Mouse (Mus musculus) stomach, embryonic 14.5 days (tissue): ENCODE results near the gene Tmem266. TPM values are rescaled to one million over a fixed set of nuclear protein-coding genes. Genes with fewer than 3 reads are reported as not detected.
A peak's percentile ranks its signal among the peaks of the same experiment; 100 is the strongest.

Source experiments
- ATAC-seq: fragments of 200-750 bp; cut with Nextera tagmentation; 2 replicates; pipeline ENCODE4 v1.8.0; 2017; ENCODE audit warnings: low read depth, moderate TSS enrichment; ENCODE audit not compliant: insufficient number of reproducible peaks, insufficient read depth, low FRiP score
- H3K27ac ChIP-seq: fragments of 300-500 bp; sonication (generic); 2 replicates; pipeline ENCODE4 v1.5.1; 2014; ENCODE audit warnings: mild to moderate bottlenecking, low read length, moderate library complexity, mixed read lengths
- H3K27me3 ChIP-seq: fragments of 300-500 bp; sonication (generic); 2 replicates; pipeline ENCODE4 v1.6.1; 2014; ENCODE audit warnings: low read length, control low read depth, mixed read lengths; ENCODE audit not compliant: control insufficient read depth, insufficient read depth
- H3K36me3 ChIP-seq: fragments of 300-500 bp; sonication (generic); 2 replicates; pipeline ENCODE4 v1.6.1; 2014; ENCODE audit warnings: mild to moderate bottlenecking, control low read depth, low read length, moderate library complexity, mixed read lengths; ENCODE audit not compliant: control insufficient read depth, insufficient read depth
- H3K4me1 ChIP-seq: fragments of 300-500 bp; sonication (generic); 2 replicates; pipeline ENCODE4 v1.6.1; 2014; ENCODE audit warnings: low read length, control low read depth, mixed read lengths; ENCODE audit not compliant: control insufficient read depth, insufficient read depth
- H3K4me2 ChIP-seq: fragments of 300-500 bp; sonication (generic); replicated peaks from 2 replicates; pipeline ENCODE4 v1.6.1; 2014; ENCODE audit warnings: low read depth, low read length, control low read depth
- H3K4me3 ChIP-seq: fragments of 300-500 bp; sonication (generic); 2 replicates; pipeline ENCODE4 v1.5.1; 2014; ENCODE audit warnings: low read depth, low read length, control low read depth
- H3K9ac ChIP-seq: fragments of 300-500 bp; sonication (generic); replicated peaks from 2 replicates; pipeline ENCODE4 v1.6.1; 2014; ENCODE audit warnings: low read depth, mild to moderate bottlenecking, control low read depth, low read length, moderate library complexity, mixed read lengths
- H3K9me3 ChIP-seq: fragments of 300-500 bp; sonication (generic); 2 replicates; pipeline ENCODE4 v1.6.1; 2016; ENCODE audit warnings: low read depth, low read length, control low read depth; ENCODE audit not compliant: control insufficient read depth
- WGBS: fragments of 180-500 bp; shearing (Covaris S2); extraction: QIAGEN DNeasy Blood & Tissue Kit; methylation state at CpG from one replicate; pipeline ENCODE4 v1.1.7; 2014; 5-methylcytosine and 5-hydroxymethylcytosine counted together
- polyA plus RNA-seq: library from polyadenylated mRNA; unstranded; fragments of >200 nt; fragmentation: Nextera tagmentation; extraction: Ambion mirVana; gene quantifications from 2 replicates; pipeline ENCODE4 v1.2.1, GENCODE M21; 2014

Gene Tmem266
- polyA plus RNA-seq, 1 experiment from 2014 or later: 0.62 TPM

GRCm38 (mm10) chr9:55325564-55326514 lies 874 bp upstream of the Tmem266 start:
- Histone ChIP-seq H3K4me3 (peak overlapping the region; percentile 67), H3K27me3 (peaks cover 13% of the 10 kb centered on the region; the same call in 1 of the 2 replicates), H3K9ac (0 out of 2 replicates have a peak overlapping the region, but pooled peaks have one; percentile 46), H3K4me2 (peak overlapping the region; percentile 82), H3K9me3 (no peaks in the 10 kb centered on the region), H3K4me1 (0 out of 2 replicates have a peak, but pooled peaks cover 5% of the 10 kb centered on the region), H3K27ac (no peak overlapping the region), H3K36me3 (no peaks in the 10 kb centered on the region)
- ATAC-seq: no peak
- 19% methylated on average over 18 of the region's 18 CpGs for WGBS

- peaks cover 13% of the 10 kb centered on the region; the same call in 1 of the 2 replicates for H3K27me3 ChIP-seq
Observed at GRCm38 (mm10) chr9:55327234-55327615, 512 bp downstream of the Tmem266 start.

GRCm38 (mm10) chr9:55328151-55328918 lies 1.6 kb downstream of the Tmem266 start:
- ATAC-seq: no peak
- H3K9ac ChIP-seq: no peak overlapping the region

More at GRCm38 (mm10) chr9:55327234-55327615, 512 bp downstream of the Tmem266 start:
- H3K9ac ChIP-seq: peak overlapping the region; percentile 28
- 3% methylated on average over 13 of the region's 13 CpGs for WGBS
- H3K27ac ChIP-seq: no peak overlapping the region
- H3K4me1 ChIP-seq: 0 out of 2 replicates have a peak, but pooled peaks cover 5% of the 10 kb centered on the region
- no peaks in the 10 kb centered on the region for H3K9me3 ChIP-seq
- H3K4me3 ChIP-seq: peak overlapping the region; percentile 67
- ATAC-seq: no peak
- H3K4me2 ChIP-seq: peak overlapping the region; percentile 82
- H3K36me3 ChIP-seq: no peaks in the 10 kb centered on the region

GRCm38 (mm10) chr9:55329401-55329800 lies 2.7 kb downstream of the Tmem266 start:
- WGBS: 76% methylated on average over 6 of the region's 6 CpGs
- H3K4me3 ChIP-seq: no peak overlapping the region
- no peak for ATAC-seq
- H3K4me1 ChIP-seq: 0 out of 2 replicates have a peak, but pooled peaks cover 5% of the 10 kb centered on the region
- H3K9me3 ChIP-seq: no peaks in the 10 kb centered on the region
- peaks cover 13% of the 10 kb centered on the region; the same call in 1 of the 2 replicates for H3K27me3 ChIP-seq
- H3K4me2 ChIP-seq: no peak overlapping the region
- no peak overlapping the region for H3K9ac ChIP-seq
- no peaks in the 10 kb centered on the region for H3K36me3 ChIP-seq
- no peak overlapping the region for H3K27ac ChIP-seq

More at GRCm38 (mm10) chr9:55328151-55328918, 1.6 kb downstream of the Tmem266 start:
- Histone ChIP-seq H3K27me3 (peaks cover 13% of the 10 kb centered on the region; the same call in 1 of the 2 replicates), H3K4me1 (0 out of 2 replicates have a peak, but pooled peaks cover 5% of the 10 kb centered on the region), H3K4me3 (no peak overlapping the region), H3K9me3 (no peaks in the 10 kb centered on the region), H3K27ac (no peak overlapping the region), H3K4me2 (no peak overlapping the region), H3K36me3 (no peaks in the 10 kb centered on the region)
- WGBS: 29% methylated on average over 14 of the region's 14 CpGs

GRCm38 (mm10) chr9:55332476-55332875 lies 5.8 kb downstream of the Tmem266 start:
- no peak overlapping the region for H3K4me2 ChIP-seq
- no peaks in the 10 kb centered on the region for H3K36me3 ChIP-seq
- no peak overlapping the region for H3K27ac ChIP-seq
- ATAC-seq: no peak
- 37% methylated on average over 5 of the region's 5 CpGs for WGBS
- no peak overlapping the region for H3K9ac ChIP-seq
- 0 out of 2 replicates have a peak, but pooled peaks cover 1% of the 10 kb centered on the region for H3K4me1 ChIP-seq
- no peaks in the 10 kb centered on the region for H3K9me3 ChIP-seq
- peaks cover 13% of the 10 kb centered on the region; the same call in 1 of the 2 replicates for H3K27me3 ChIP-seq
- no peak overlapping the region for H3K4me3 ChIP-seq

GRCm38 (mm10) chr9:55332949-55333348 lies 6.2 kb downstream of the Tmem266 start:
- Histone ChIP-seq H3K27me3 (peaks cover 10% of the 10 kb centered on the region; the same call in 1 of the 2 replicates), H3K4me3 (no peak overlapping the region), H3K36me3 (no peaks in the 10 kb centered on the region), H3K27ac (no peak overlapping the region), H3K9me3 (no peaks in the 10 kb centered on the region), H3K9ac (no peak overlapping the region), H3K4me1 (no peaks in the 10 kb centered on the region), H3K4me2 (no peak overlapping the region)
- 35% methylated on average over 7 of the region's 7 CpGs for WGBS
- ATAC-seq: no peak

- H3K27ac ChIP-seq: no peak overlapping the region
- H3K36me3 ChIP-seq: no peaks in the 10 kb centered on the region
- H3K4me3 ChIP-seq: no peak overlapping the region
- no peak overlapping the region for H3K4me2 ChIP-seq
- WGBS: 79% methylated on average over 7 of the region's 7 CpGs
- no peaks in the 10 kb centered on the region for H3K9me3 ChIP-seq
- H3K27me3 ChIP-seq: no peaks in the 10 kb centered on the region
- H3K4me1 ChIP-seq: no peaks in the 10 kb centered on the region
- ATAC-seq: no peak
- H3K9ac ChIP-seq: no peak overlapping the region
Observed at GRCm38 (mm10) chr9:55344165-55344564, 17.5 kb downstream of the Tmem266 start.

GRCm38 (mm10) chr9:55345332-55345731 lies 18.6 kb downstream of the Tmem266 start:
- no peak for ATAC-seq
- Histone ChIP-seq H3K9ac (no peak overlapping the region), H3K4me3 (no peak overlapping the region), H3K27me3 (no peaks in the 10 kb centered on the region), H3K27ac (no peak overlapping the region), H3K9me3 (no peaks in the 10 kb centered on the region), H3K4me2 (no peak overlapping the region), H3K4me1 (no peaks in the 10 kb centered on the region), H3K36me3 (no peaks in the 10 kb centered on the region)
- 91% methylated on average over 7 of the region's 7 CpGs for WGBS
